Mouse (Mus musculus): Measurements from ENCODE around the gene Grin3a.

Grin3a gene

DNA sequence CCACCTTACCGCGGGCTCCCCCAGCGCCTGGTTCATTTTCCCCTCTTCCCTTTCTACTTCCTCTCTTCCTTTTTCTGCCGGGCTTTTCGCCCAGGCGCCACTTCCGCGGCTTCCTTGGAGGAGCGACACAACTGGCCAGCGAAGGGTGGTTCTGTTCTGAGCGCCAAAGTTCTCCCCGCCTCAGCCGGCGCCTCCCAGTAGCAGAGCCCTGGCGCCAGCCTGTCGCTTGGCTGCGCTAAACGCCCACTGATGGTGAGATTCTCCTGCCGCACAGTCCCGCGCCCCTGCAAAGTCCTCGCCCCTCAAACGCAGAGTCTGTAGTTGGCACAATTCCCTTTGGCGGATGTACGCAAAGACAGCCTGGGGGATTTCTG, at the start of gene Grin3a:
Grin3a (minus strand) TSS at position 133 of the 374 bp plus-strand sequence.
- DNase-seq (ENCODE audit: low spot score): no peak

DNA sequence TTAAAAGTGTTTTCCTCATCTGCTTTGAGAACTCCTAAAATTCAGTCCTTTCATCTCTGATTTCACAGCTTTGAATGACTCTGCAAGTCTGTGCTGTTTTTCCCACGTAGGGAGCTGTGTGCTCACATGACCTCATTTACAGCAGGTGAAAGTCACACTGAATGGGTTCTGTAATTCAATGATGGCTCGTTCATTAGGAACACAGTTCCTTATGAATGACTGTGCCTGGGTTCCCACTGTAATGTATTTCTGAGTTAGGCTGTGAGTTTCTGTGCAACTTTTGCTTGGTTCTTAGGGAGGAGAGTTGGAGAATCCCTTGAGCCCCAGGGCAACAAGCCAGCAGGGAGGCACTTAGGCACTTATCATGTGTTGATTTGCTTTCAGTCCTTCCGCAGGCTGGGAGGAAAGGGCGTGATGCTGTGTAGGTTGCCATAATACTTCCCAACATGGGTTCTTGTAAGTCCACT, 46.3 kb upstream of the Grin3a start:
- DNase-seq (ENCODE audit: low spot score): no peak

DNA sequence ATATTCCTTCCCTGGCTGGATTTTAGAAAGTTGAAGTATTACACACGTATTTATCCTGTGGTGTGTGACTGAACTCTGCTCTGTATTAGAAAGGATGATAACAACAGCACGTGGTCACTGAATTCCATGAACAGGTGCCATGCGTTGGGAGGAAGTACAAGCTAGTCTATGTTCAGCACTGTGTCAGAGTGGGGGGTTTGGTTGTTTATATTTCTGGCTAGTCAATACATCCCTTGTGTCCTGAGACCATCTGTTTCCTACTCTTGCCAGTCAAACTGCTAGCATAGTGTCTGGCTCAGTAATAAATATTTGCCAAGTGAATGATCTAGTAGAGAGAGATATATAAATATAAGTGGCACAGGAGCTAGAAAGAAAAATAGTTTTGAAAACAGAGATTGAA, 31.5 kb upstream of the Grin3a start:
- no peak for DNase-seq (ENCODE audit: low spot score)

DNA sequence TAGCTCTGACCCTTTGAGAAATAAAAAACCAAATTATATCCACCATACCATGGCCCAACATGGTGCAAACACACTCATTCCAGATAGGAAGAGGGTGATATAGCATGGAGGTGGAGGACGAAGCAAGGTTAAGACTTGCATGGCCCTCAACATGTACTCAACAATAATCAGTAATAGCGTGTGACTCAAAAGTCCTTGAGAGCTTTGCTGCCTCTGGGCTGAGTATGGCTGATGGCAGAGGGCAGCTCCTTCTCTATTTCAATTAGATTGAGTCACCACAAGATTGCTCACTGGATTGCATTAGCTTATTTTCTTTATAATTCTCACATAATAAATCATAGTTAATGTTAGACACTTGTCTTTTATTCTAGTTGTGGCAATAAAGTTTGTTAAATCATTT, 15.1 kb upstream of the Grin3a start:
- DNase-seq (ENCODE audit: low spot score): no peak

DNA sequence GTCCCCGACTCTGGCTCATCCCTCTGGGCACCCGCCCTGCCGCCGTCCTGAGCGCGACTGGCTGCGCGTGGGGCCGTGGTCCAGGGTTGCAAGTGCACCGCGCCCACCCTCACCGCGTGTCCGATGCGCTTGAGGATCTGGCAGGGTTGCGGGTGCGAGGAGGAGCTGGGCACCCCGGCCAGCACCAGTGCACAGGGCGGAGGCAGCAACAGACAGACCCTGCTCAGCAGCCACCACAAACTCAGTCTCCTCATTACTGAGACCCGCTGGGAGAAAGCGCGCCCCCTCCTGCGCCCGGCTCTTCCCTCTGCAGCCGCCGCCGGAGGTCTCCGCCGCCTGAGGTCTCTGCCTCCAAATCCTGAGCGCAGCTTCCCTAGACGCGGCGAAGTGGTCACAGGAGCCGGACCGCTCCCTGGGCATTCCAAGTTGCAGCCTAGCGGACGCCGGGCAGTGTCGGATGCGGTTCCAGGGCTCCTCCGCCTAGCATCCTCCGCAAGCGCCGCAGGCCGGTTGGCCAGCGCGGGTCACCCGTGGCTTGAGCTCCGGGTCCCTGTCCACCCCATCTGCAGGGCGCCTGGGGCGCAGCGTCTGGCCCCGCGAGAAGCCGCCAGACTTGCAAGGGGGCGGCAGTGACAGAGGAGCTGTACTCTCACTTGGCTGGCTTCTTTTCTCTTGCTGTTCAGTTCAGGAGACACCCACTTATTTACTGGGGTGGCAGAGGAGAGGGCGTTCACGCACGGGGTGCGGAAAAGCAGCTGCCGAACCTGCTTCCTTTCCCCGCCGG, 524 bp downstream of the Grin3a start:
- DNase-seq (ENCODE audit: low spot score): no peak

DNA sequence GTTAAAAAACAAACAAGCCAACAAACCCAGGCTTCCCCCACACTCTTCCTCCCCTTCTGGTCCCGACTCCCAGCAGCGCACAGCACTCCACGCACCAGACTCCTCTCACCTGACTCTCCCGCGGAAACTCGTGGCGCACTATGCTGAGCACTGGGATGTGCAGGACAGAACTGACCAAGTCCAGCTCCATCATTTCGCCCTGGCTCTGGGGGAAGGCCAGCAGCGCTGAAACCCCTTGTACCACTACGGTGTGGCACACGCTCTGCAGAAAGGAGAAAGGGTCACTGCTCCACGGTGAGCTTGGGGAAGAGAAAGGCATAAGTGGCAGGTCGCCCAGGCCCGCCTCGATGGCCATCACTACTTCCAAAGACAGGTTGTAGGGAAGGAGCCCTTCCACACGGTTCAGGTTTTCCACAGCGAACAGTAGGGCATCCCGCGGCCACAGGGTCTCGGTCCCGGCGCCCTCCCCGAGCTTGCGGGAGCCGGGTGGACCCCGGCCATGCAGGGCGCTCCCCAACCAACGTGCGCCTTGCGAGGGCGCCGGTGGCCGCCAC, 1.2 kb downstream of the Grin3a start:
- DNase-seq (ENCODE audit: low spot score): no peak

DNA sequence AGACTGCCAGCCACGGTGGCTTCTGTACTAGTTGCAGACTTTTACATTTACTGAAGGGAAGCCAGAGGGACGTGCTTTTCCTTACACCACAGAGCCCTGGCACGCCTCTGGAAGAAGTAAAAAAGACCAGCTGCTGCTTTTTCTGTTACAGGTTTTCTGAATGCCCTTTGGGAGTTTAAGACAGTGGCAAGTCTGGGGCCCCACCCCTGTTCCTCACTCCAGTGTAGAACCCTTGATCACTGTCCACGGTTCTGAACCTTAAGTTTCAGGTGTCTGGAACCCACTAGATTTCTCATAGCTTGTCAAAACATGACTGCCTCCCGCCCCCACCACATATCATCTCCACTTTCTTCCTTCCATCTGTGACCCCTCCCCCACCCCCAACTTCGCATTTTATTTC, 1.8 kb downstream of the Grin3a start:
- no peak for DNase-seq (ENCODE audit: low spot score)

DNA sequence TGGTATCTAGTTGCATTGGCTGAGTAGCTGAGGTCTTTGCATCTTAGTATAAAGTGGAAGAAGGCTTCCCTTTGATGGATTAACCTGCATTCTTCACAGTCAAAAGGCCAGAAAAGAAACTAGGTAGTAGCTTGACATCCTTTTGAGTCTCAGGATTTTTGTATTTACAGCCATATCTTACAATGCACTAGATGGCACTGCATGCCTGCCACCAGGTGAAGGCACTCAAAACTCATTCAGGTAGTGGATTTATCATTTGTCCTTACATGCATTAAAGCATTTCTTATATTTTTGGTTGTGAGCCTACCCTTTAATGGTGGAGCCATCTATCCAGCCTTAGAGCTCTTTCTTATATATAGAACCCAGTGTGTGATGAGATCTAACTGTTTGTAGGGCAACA, 13.5 kb downstream of the Grin3a start:
- no peak for DNase-seq (ENCODE audit: low spot score)

DNA sequence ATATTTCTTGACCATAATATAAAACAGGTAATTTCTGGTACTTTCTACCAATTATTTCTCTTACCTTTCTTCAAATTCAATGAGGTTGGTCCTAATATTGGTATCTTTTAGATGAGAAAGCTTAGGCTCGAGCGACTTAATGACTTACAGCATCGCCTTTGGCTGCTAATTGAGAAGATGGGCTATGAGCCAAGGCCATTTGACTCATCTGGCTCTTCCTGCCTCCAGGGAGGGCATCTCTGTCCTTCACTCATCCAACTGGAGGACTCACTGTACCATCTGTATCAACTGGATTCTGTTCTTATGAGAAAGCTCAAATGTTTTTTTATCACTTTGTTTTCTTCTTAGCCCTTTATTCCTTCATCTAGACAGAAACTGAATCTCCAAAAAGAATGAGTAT, 31.7 kb downstream of the Grin3a start:
- no peak for DNase-seq (ENCODE audit: low spot score)

DNA sequence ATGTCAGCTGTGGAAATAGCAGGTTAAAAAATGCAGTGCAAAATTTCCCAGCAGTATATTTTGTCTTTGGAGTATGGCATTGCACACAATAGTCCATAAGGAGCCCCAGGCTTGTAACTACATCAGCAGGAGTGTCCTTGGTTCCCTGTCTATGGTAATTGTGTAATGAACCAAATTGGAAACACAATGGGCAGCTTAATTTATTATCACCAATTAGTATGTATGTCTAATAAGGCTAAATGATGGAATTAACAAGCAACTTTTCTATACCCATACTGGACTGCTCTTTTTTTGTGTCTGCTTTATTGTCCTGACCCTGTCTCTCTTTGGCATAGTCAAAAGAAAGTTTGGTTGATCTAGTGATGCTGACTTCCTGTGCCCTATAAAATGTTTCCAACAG, 38.8 kb downstream of the Grin3a start:
- DNase-seq (ENCODE audit: low spot score): no peak

DNA sequence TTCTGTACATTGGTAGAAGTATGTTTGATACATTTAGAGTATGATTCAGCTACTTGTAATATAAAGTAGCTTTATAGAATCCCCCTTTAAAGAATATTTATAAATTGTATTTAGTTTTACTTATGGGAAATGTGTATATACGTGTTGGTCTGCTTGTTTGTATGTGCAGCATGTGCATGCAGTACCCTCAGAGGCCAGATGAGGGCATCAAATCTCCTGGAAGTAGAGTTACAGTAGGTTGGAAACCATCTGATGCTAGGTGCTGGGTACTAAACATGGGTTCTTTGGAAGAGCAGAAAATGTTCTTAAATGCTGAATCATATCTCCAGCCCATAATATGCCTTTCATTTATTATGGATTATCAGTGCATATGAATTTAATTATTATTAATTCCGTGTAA, 46.2 kb downstream of the Grin3a start:
- no peak for DNase-seq (ENCODE audit: low spot score)

DNA sequence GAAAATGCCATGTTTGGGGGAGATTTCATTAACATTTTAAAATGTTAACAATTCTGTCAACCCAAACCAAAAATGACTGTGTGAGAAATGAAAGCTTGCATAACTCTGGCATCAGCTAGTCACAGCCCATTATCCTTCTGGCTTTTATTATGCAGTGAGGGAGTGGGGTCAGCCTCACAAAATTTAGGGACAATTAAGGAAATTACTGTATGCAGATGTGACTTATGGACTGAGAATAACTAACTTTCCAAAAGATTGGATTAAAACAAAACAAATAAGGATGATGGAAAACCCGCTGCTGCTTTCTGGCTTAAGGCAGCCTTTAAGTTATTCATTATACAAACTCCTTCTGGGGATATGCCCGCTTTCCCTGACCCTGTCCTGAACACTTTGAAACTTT, 56.6 kb downstream of the Grin3a start:
- no peak for DNase-seq (ENCODE audit: low spot score)

DNA sequence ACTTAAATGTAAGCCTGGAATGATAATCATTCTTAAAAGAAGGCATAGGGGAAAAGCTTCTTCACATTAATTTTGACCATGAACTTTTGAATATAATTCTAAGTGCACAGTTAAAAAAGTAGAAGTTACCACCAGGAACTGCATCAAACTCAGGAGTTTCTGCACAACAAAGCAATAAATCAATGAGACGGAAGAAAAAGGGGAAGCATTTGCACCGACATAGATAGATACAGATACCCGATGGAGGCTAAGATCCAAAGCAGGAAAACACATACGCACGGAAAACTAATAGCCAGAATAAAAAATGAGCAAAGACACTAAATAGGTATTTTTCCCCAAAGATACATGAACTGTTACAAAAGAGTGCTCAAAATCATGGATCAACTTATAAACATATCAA, 102.7 kb downstream of the Grin3a start:
- no peak for DNase-seq (ENCODE audit: low spot score)

DNA sequence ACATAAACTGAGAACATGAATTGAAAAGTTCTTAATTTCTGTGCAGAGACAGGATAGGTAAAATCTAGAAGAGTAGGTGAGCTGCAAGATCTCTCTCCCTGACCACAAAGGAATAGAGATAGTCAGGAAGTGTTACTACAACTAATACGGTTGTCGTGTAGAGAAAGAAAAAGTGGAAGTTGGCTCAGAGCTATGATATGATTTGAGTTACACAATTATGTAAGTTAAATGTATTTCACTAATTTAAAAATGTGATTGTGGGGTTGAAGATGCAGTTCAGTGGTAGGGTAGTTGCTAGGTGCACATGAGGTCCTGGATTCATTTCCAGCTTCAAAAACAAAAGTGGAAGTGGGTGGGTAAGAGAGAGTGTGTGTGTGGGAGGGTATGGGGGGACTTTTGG, 103.6 kb downstream of the Grin3a start:
- no peak for DNase-seq (ENCODE audit: low spot score)

DNA sequence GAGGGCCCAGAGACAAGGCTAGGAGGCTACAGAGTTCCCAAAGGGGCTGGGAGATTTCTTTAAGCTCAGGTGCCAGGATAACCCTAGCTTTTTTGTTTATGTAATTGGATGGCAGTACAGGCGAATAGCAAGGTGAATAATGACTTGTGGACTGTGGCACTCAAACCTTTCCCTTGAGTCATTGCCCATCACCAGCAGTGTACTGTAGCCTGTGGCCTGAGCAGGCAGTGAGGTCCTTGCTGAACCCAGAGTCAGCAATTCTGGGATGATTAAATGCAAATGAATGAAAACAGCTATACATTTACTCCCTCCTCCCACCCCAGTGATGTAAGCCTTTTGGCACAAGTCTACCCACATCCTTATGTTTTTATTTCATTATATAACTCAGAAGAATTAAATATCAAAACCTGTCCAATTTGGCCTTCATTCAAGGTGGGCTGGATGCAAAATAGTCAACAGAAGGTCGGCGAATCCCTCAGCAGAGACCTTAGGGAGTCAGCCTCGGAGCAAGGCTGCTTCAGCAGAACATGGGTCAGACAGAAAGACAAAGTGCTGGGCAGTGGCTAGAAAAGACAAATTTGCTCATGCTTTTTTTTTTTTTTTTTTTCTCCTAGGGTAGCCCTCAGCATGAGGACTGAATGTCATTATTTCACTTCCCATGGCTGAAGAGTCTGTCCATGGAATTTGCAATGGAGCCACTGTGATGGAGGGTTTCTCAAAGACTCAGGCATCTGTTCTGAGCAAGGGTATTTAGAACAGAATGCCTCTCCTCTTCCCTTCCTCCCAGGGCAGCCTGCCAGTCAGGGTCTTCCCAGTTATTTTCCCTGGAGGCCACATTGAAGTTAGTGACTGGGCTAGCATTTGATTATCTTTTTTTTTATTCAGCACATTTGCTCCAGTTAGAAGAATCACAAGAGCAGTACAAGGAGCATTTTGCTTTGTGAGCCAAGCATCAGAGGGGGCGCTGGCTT, 104.5 kb downstream of the Grin3a start:
- no peak for DNase-seq (ENCODE audit: low spot score)

DNA sequence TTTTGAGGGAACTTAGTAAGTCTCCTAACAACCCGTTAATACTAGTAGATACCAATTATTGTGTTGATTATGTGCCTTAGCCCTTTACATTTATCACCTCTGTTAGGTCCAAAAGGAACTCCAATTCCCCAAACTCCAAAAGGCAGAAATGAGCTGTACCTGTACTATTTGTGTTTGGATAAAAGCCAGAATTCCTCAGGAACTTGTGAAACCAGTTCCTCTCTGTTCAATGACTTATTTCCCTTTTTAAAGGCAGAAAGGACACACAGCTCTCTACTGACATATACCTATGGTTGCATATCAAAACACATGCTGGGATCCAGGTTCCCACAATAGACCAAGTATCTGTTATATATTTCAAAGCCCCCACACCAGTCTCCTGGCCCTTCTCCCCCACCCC, 106.0 kb downstream of the Grin3a start:
- no peak for DNase-seq (ENCODE audit: low spot score)

DNA sequence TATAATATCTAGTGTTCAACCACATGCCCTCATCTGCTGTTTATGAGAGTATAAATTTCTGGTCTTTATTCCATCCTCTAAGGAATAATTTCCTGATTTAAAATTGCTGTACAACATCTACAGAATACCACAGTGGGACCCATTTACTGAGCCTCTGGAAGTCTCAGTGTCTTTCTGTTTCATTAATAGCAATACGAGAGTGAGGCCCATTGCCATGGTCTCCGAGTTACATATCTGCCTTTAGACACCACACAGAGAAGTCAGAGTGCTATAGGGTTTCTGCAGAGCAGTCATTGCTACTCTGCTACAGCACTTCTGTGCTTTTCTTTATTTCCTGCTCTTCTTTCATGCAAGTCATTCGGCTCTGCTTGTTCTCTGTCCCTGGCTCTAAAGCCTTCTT, 116.2 kb downstream of the Grin3a start:
- DNase-seq (ENCODE audit: low spot score): no peak

DNA sequence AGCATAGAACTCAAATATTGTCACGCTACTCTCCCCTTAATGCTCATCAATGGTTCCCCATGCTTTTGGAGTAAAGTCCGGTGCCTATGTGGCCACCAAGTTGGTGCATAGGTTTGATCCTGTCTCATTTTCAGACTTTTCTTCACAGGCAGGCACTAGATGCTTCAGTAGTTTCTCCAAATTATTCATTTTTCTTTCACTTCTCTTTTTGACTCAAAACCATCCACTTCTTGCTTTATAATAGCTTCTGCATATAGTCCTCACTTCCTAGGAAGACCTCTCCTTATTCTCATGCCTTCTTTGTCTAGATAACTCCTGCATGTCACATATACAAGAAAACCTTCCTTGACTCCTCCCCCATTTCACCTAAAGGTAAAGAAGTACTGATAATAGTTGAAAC, 121.6 kb downstream of the Grin3a start:
- DNase-seq (ENCODE audit: low spot score): no peak

DNA sequence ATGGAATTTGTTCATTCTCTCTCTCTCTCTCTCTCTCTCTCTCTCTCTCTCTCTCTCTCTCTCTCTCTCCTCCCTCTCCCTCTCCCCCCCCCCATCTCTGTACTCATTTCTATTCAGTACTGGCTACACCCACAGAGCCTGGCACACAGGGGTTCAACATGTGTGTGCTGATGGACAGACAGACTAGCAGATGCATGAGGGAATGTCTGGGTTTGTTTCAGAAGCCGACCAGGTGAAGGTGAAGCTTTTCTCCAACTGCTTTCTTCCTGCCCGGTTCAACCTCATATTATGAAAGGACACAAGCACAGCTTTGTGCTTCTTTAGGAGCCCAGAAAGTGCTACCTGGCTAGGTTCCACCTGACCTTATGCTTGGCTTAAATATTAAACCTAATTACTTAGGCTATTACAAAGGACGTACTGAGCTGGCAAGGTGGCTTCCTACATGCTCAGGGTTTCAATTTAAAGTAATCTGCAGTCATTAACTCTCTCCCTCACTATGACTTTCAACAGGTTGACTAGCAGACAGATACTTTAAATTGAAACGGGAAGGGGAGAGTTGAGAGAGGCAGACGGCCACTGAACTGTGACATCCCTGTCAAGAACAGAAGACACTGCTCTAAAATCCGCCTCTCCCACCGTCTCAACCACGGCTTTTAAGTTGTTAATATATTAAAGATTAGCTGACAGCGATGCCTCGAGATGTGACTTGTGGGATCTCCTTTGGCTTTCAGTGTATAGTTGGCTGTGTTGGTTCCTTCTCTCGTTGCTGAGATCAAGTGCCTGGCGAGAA, 153.9 kb downstream of the Grin3a start:
- DNase-seq (ENCODE audit: low spot score): no peak

DNA sequence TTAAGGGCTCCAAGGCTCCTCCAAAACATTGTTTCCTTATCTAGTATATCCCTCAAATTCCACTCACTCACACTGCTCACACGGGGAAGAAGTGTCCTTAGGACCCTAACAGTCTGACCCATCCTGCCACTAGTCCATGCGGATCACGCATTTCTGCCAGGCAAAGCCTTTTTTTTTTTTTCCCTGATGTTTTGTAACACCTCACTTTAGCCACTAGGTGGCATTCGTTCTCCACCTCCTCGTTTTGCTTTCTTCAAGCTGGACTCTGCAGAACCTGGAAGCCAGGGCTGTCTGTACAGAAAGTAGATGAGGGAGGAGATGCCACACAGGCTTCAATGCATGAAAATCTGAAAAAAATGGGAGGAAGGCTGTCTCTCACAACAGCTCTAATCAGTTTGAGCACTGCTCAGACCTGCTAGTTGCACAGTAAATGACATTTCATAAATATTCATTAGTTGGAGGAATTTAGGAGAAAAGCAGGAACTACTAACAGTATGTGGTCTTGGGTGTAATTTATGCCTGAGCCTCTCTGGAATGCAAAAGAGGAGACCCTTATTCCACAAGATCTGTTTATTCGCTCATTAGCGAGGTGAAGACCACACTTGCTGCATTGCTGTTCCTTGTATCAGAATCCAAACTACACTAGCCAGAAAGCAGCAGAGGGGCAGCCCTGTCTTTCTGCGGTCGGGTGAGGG, 156.8 kb downstream of the Grin3a start:
- no peak for DNase-seq (ENCODE audit: low spot score)

DNA sequence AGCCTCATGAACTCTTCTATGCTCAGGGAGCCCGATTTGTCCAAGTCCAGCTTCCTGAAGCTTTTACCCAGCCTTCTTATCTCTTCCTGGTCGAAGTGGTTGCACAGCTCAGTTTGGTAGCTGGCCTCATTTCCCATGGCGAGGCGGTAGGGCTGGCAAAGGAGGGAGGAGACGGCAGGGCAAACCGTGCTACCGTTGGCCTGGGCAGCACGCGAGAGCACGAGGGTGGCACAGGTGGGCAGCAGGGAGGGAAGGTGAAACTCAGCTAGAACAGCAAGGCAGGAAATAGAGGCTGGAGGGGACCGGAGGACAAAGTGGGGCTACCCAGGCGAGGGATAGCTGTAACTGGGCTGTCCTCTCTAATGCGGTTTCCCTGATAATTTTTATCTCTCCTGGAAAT, 163.7 kb downstream of the Grin3a start, which contains the start of gene Ppp3r2:
Ppp3r2 (minus strand) TSS at position 213 of the 400 bp plus-strand sequence.
- DNase-seq (ENCODE audit: low spot score): no peak

Data from T-cell, adult 2 months (primary cell).